Mouse (Mus musculus) CD4-positive naive resting alpha-beta T cell, adult 57 days (primary cell): ENCODE results near the gene Bpifa1. TPM values are rescaled to one million over a fixed set of nuclear protein-coding genes. Genes with fewer than 3 reads are reported as not detected.

Experiments
- total RNA-seq: library from RNA; stranded (reverse); gene quantifications from one replicate; pipeline ENCODE4 v1.2.4, GENCODE M21; 2023

Gene Bpifa1
- total RNA-seq, result not detected

DNA sequence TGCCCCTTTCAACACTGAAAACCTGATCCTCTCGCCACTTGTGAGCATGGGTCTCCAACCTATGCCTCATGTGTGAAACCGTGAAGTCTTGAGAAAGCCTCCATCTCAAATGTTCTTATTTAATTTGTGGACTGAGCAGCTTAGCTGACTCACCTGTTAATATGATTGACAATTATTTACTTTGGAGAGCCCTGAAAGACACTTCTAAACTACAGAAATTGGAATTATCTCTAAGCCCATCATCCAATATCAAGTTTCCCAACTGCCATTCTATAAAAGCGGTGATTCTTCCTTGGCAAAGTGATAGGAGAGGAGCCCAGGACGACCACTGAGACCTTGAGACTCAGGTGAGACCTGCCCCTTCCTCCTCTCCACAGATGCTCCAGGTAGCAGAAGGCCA, at the start of gene Bpifa1:
Gene Bpifa1, plus strand, starts transcription at position 301 of the 400 bp plus-strand sequence.

DNA sequence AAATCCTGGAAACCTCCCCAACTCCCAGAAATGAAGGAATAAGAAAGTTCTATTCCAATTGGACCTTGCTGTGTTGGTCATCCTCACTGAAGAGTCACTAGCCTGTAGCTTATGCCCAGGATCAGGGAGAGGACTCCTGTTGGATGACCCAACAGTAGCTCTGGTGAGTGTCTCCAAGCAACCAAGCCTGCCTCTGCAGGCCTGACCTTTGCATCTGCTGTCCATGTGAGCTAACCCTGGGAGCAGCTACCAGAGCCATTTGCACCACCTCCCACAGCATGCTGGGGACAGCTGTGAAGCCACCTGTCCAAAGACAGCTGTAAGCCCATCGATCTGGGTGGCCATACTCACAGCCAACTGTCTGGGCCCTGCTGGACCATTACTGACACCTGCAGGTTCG, 12.6 kb upstream of the Bpifa1 start, which contains the start of gene Bpifa3:
Gene Bpifa3, plus strand, starts transcription at position 217 of the 400 bp plus-strand sequence.

DNA sequence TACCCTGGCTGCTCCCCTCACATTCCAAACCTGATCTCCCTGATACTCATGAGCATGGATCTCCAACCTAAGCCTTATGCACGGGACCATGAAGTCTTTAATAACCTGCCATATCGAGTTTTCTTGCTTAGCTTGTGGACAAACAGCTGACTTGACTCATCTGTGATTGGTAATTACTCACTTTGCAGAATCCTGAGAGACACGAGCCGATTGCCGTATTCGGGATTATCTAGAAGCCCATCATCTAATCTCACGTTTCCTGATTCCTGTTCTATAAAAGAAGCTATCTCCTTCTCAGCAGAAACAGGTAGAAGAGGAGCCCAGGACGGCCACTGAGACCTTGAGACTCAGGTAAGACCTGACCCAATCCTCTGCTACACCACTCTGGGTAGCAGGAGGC, 19.6 kb downstream of the Bpifa1 start, which contains the start of gene Bpifa5:
Gene Bpifa5, plus strand, starts transcription at position 301 of the 400 bp plus-strand sequence.

DNA sequence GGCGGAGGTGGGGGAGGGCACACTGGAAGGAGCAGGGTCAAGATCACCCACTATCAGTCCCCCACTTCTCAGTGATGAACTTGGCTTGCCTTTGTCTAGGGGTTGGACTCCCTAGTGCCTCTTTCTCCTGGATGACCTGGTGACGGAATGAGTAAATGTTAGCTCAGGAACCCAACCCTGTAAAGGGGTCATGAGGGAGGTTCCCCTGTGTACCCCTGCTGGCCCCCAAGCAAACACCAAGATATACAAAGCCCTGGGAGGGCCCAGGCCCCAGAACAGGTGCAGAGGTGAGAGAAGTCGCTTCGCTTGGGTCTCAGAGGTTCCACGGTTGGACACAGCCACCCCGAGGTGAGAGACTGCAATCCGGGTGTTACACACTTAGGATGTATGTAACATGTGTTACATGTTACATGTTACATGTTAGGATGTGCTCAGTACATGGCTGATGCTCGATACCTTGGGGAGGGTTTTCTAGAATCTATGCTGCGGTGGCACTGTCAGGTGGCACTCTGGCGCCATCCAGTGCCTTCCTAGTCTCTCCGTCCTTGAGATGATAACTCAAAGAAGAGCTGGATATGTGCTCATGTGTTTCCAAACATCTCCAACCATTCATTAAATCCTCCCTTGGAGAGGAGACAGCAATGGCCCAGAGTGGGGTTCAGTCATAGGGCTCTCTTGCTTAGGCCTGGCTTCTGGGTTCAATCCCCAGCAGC, 48.0 kb downstream of the Bpifa1 start, which contains the start of gene Bpifb1:
Gene Bpifb1, plus strand, starts transcription at position 273 of the 713 bp plus-strand sequence.

Other genes starting within 250 kb of the Bpifa1 start
- not detected for gene Bpifb6, start 242.5 kb upstream of the Bpifa1 start, total RNA-seq
- not detected for gene Bpifb3, start 224.7 kb upstream of the Bpifa1 start, total RNA-seq
- not detected for gene Bpifb4, start 204.7 kb upstream of the Bpifa1 start, total RNA-seq
- not detected for gene Bpifa6, start 167.9 kb upstream of the Bpifa1 start, total RNA-seq
- gene Bpifa2, start 134.6 kb upstream of the Bpifa1 start, total RNA-seq, result not detected
- gene Bpifa3, start 12.5 kb upstream of the Bpifa1 start, total RNA-seq, result not detected
- gene Bpifa5, start 19.7 kb downstream of the Bpifa1 start, total RNA-seq, result not detected
- gene Bpifb1, start 47.9 kb downstream of the Bpifa1 start, total RNA-seq, result not detected
- not detected for gene Bpifb5, start 80.9 kb downstream of the Bpifa1 start, total RNA-seq
- not detected for gene Bpifb9a, start 115.0 kb downstream of the Bpifa1 start, total RNA-seq
- gene Bpifb9b, start 164.3 kb downstream of the Bpifa1 start, total RNA-seq, result not detected
- gene Cdk5rap1, start 230.1 kb downstream of the Bpifa1 start, total RNA-seq, result 15.8 TPM